In the genomic region with DNA sequence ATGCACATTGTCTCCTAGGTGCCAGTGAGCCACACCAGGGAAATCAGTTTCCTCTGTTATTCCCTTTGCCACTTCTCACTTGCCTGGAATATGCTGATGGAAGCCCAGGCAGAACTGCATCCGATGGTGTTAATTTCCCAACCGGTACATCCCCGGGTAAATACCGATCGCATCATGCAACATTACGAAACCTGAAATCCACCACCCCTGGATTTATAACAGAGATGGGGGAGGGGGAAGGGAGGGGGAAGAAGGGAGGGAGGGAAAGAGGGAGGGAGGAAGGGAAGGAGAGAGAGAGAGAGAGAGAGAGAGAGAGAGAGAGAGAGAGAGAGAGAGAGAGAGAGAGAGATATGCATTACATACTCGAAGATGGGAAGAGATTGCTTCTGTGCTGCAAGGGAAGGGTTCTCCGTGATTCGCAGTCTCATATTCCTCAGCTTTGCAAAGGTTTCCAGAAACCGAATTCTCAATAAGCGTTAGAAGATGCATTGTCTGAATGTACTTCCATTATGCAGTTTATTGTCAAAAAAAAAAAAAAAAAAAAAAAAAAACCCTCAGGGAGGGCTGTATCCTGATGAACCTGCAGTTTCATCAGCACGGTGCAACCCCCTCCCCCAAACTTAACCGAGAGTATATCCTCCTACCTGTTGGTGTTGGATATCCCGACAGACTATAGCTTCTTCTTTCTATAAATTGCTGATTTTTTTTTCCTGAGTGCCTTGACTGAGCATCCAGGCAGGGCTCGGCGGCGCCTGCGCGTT, we compare ENCODE assay signal across 7 mouse cellular contexts. TPM values are rescaled to one million over a fixed set of nuclear protein-coding genes. Genes with fewer than 3 reads are reported as not detected.
DNase-seq lines count a peak whose midpoint lies in the region; ATAC-seq and TF ChIP-seq lines count a peak whose summit lies in the region.

No protein-coding gene starts in this region.

- no peak overlapping the region for H3K27ac ChIP-seq in thymus, adult 2 months (ENCODE audit: control insufficient read depth, insufficient read depth, low read length)
- peak overlapping the region; percentile 99 for H3K27ac ChIP-seq in hindbrain, embryonic 16.5 days (ENCODE audit: low read depth, low read length)
- H3K27ac ChIP-seq in liver, embryonic 12.5 days, result peak overlapping the region; percentile 41; the same call in 1 of the 2 replicates

- DNase-seq in thymus, adult 2 months, result peak; percentile 33
- DNase-seq in thymus, postnatal 10 days (ENCODE audit: low spot score in 2 of 2), result no peak
- peak; percentile 14 for DNase-seq in embryo, embryonic 11.5 days (ENCODE audit: low read depth, low spot score)
- DNase-seq in right cerebral cortex, postnatal 25 days, result peak; percentile 33
- no peak for DNase-seq in ovary, postnatal 14 days (ENCODE audit: low spot score)

- H3K4me2 ChIP-seq in hindbrain, embryonic 16.5 days (ENCODE audit: low read length), result peak overlapping the region; percentile 84
- H3K4me2 ChIP-seq in liver, embryonic 12.5 days, result peak overlapping the region; percentile 72

- H3K9me3 ChIP-seq in hindbrain, embryonic 16.5 days (ENCODE audit: control insufficient read depth, low read length), result no peaks in the 10 kb centered on the region
- no peaks in the 10 kb centered on the region for H3K9me3 ChIP-seq in liver, embryonic 12.5 days (replicated peaks)

- TF ChIP-seq CTCF in thymus, adult 2 months (IDR thresholded peaks at IDR 0.05; ENCODE audit: borderline replicate concordance, control insufficient read depth, extremely low read depth, insufficient read depth, low read length, poor library complexity), result no peak

- peaks cover 7% of the 10 kb centered on the region for H3K27me3 ChIP-seq in thymus, adult 2 months (ENCODE audit: control insufficient read depth, insufficient read depth, low read length)
- no peaks in the 10 kb centered on the region for H3K27me3 ChIP-seq in hindbrain, embryonic 16.5 days (replicated peaks; ENCODE audit: control insufficient read depth, insufficient read depth, low read length)
- H3K27me3 ChIP-seq in liver, embryonic 12.5 days (replicated peaks), result peaks cover 43% of the 10 kb centered on the region

- H3K4me1 ChIP-seq in thymus, adult 2 months (replicated peaks; ENCODE audit: control insufficient read depth, insufficient read depth, low read length), result peaks cover 3% of the 10 kb centered on the region; the same call in 1 of the 2 replicates
- peaks cover 5% of the 10 kb centered on the region; the same call in 1 of the 2 replicates for H3K4me1 ChIP-seq in hindbrain, embryonic 16.5 days (ENCODE audit: control insufficient read depth, insufficient read depth, low read depth, low read length)
- H3K4me1 ChIP-seq in liver, embryonic 12.5 days, result no peaks in the 10 kb centered on the region

- no peak for TF ChIP-seq POLR2A in thymus, adult 2 months (IDR thresholded peaks at IDR 0.05; ENCODE audit: control insufficient read depth, extremely low read depth, insufficient read depth, low read length, poor library complexity)

- H3K4me3 ChIP-seq in thymus, adult 2 months (ENCODE audit: control insufficient read depth, insufficient read depth, low read length), result peak overlapping the region; percentile 55
- peak overlapping the region; percentile 69 for H3K4me3 ChIP-seq in hindbrain, embryonic 16.5 days (ENCODE audit: low read length)
- peak overlapping the region; percentile 57 for H3K4me3 ChIP-seq in liver, embryonic 12.5 days

- H3K9ac ChIP-seq in hindbrain, embryonic 16.5 days (ENCODE audit: low read depth, low read length), result peak overlapping the region; percentile 96
- H3K9ac ChIP-seq in liver, embryonic 12.5 days, result peak overlapping the region; percentile 58

- peak; percentile 16 for ATAC-seq in hindbrain, embryonic 16.5 days
- no peak for ATAC-seq in liver, embryonic 12.5 days

- WGBS in thymus, adult 2 months, result 6% methylated on average over 19 of the region's 19 CpGs
- under 1% methylated on average over 19 of the region's 19 CpGs for whole genome bisulfite sequencing in hindbrain, embryonic 16.5 days
- 5% methylated on average over 19 of the region's 19 CpGs for WGBS in liver, embryonic 12.5 days (ENCODE audit: insufficient replicate concordance)

- no peaks in the 10 kb centered on the region for H3K36me3 ChIP-seq in thymus, adult 2 months (ENCODE audit: control insufficient read depth, insufficient read depth, low read length)
- H3K36me3 ChIP-seq in hindbrain, embryonic 16.5 days (ENCODE audit: control insufficient read depth, insufficient read depth, low read length), result no peaks in the 10 kb centered on the region
- no peaks in the 10 kb centered on the region for H3K36me3 ChIP-seq in liver, embryonic 12.5 days

RNA-seq across cellular contexts. Expression of gene Gpr85, which starts 1.6 kb away (rescaled TPM):
- 0.23 and 0.30 TPM in 2 replicates for polyA plus RNA-seq in thymus, adult 2 months (2012; rRNA removed)
- 95.1 and 99.5 TPM in 2 replicates for polyA plus RNA-seq in hindbrain, embryonic 16.5 days (2015; fragmentation: Nextera tagmentation; extraction: Ambion mirVana)
- 1.5 and 1.9 TPM in 2 replicates for polyA plus RNA-seq in liver, embryonic 12.5 days (2016; fragmentation: Nextera tagmentation; extraction: Ambion mirVana)

RNA-seq across cellular contexts. Expression of gene 2610001J05Rik, which starts 33.2 kb away (rescaled TPM):
- polyA plus RNA-seq in thymus, adult 2 months (2012; rRNA removed), result 22.5 and 30.0 TPM in 2 replicates
- 103 and 107 TPM in 2 replicates for polyA plus RNA-seq in hindbrain, embryonic 16.5 days (2015; fragmentation: Nextera tagmentation; extraction: Ambion mirVana)
- 48.9 and 51.9 TPM in 2 replicates for polyA plus RNA-seq in liver, embryonic 12.5 days (2016; fragmentation: Nextera tagmentation; extraction: Ambion mirVana)

Comparison
In these comparisons a context has a peak if more than half of its experiments do, and no peak if none do; other contexts are left out.
1. DNase-seq: peak in thymus, adult 2 months (single experiment), embryo, embryonic 11.5 days (single experiment) and right cerebral cortex, postnatal 25 days (single experiment); none in thymus, postnatal 10 days (0 of 2) and ovary, postnatal 14 days (single experiment).
2. RNA of gene Gpr85, which starts 1.6 kb away (polyA plus RNA-seq): 95.1 to 99.5 TPM in hindbrain, embryonic 16.5 days; 1.5 to 1.9 TPM in liver, embryonic 12.5 days and 0.23 to 0.30 TPM in thymus, adult 2 months; every median in the first group is over 10 times any median in the second.
3. Peak in every context shown above with its lines, with median percentiles within 50 percentile points of each other: H3K4me3 ChIP-seq.